Comparison of ENCODE assay signal across 14 mouse cellular contexts in genomic region chr8:105164272-105164902, GRCm38 (mm10). TPM values are rescaled to one million over a fixed set of nuclear protein-coding genes. Genes with fewer than 3 reads are reported as not detected.
DNase-seq lines count a peak whose midpoint lies in the region; ATAC-seq lines count a peak whose summit lies in the region.
"Had no signal": no experiment of that assay in that cellular context is flagged by ENCODE, and none has a peak within 500 bp of the region (broad histone marks: within the 10 kb centered on the region; RNA-seq: fewer than 3 reads in every experiment).

No protein-coding gene starts in this region.

- 19% methylated on average over 6 of the region's 6 CpGs for WGBS in heart, embryonic 14.5 days
- WGBS in intestine, embryonic 15.5 days = 16% methylated on average over 6 of the region's 6 CpGs
- 32% methylated on average over 6 of the region's 6 CpGs for WGBS in midbrain, embryonic 15.5 days

- no peak for DNase-seq in heart, adult 9 months (ENCODE audit: low spot score in 2 of 2)
- DNase-seq in retina, embryonic 14.5 days (ENCODE audit: low spot score) = peak; percentile 29
- DNase-seq in retina, postnatal 1 day = no peak
- DNase-seq in cerebellum, postnatal 25 days = no peak
- DNase-seq in urinary bladder, adult 18-20 months (ENCODE audit: low spot score in 2 of 2) = no peak
- DNase-seq: cerebellum, adult 9-11 months; right cerebral cortex, postnatal 25 days; thymus, adult 2 months had no signal

- no peak overlapping the region for H3K9ac ChIP-seq in heart, embryonic 14.5 days (ENCODE audit: low read length)
- no peak overlapping the region for H3K9ac ChIP-seq in intestine, embryonic 15.5 days
- H3K9ac ChIP-seq in midbrain, embryonic 15.5 days = no peak overlapping the region
- H3K9ac ChIP-seq: hindbrain, embryonic 15.5 days had no signal

- H3K27ac ChIP-seq in heart, embryonic 14.5 days (replicated peaks in 1 of 2; ENCODE audit: control insufficient read depth in 1 of 2, insufficient read depth in 1 of 2, low read depth in 2 of 2, low read length in 2 of 2) = peak overlapping the region; percentile 5 to 36; a peak in 3 of 4 replicates
- peak overlapping the region; percentile 15; the same call in 1 of the 2 replicates for H3K27ac ChIP-seq in intestine, embryonic 15.5 days
- H3K27ac ChIP-seq in midbrain, embryonic 15.5 days = no peak overlapping the region
- H3K27ac ChIP-seq: hindbrain, embryonic 15.5 days had no signal

- H3K36me3 ChIP-seq in heart, embryonic 14.5 days (ENCODE audit: control insufficient read depth, insufficient read depth, low read length) = no peaks in the 10 kb centered on the region
- H3K36me3 ChIP-seq in intestine, embryonic 15.5 days = no peaks in the 10 kb centered on the region
- no peaks in the 10 kb centered on the region for H3K36me3 ChIP-seq in midbrain, embryonic 15.5 days (replicated peaks)
- H3K36me3 ChIP-seq: hindbrain, embryonic 15.5 days had no signal

- peak; percentile 2; the same call in 1 of the 2 replicates for ATAC-seq in heart, embryonic 14.5 days (ENCODE audit: insufficient number of reproducible peaks, insufficient read depth, low FRiP score, low read depth)
- ATAC-seq in intestine, embryonic 15.5 days = peak; percentile 67
- ATAC-seq in midbrain, embryonic 15.5 days (replicated peaks) = no peak
- ATAC-seq: lung, postnatal 0 days had no signal

- no peaks in the 10 kb centered on the region for H3K27me3 ChIP-seq in heart, embryonic 14.5 days (ENCODE audit: control insufficient read depth, insufficient read depth, low read length)
- H3K27me3 ChIP-seq in intestine, embryonic 15.5 days (replicated peaks) = no peaks in the 10 kb centered on the region
- H3K27me3 ChIP-seq in midbrain, embryonic 15.5 days (replicated peaks) = no peaks in the 10 kb centered on the region
- H3K27me3 ChIP-seq: hindbrain, embryonic 15.5 days had no signal

- H3K4me2 ChIP-seq in heart, embryonic 14.5 days (ENCODE audit: low read length) = no peak overlapping the region
- H3K4me2 ChIP-seq in intestine, embryonic 15.5 days (replicated peaks) = no peak overlapping the region
- H3K4me2 ChIP-seq in midbrain, embryonic 15.5 days = no peak overlapping the region
- H3K4me2 ChIP-seq: hindbrain, embryonic 15.5 days had no signal

- no peak overlapping the region for H3K4me3 ChIP-seq in heart, embryonic 14.5 days (ENCODE audit: control insufficient read depth in 1 of 2, insufficient read depth in 1 of 2, low read depth in 1 of 2, low read length in 2 of 2)
- no peak overlapping the region for H3K4me3 ChIP-seq in intestine, embryonic 15.5 days (replicated peaks)
- no peak overlapping the region for H3K4me3 ChIP-seq in midbrain, embryonic 15.5 days
- H3K4me3 ChIP-seq: hindbrain, embryonic 15.5 days had no signal

- peaks cover 11 to 12% of the 10 kb centered on the region in 2 experiments for H3K4me1 ChIP-seq in heart, embryonic 14.5 days (ENCODE audit: control insufficient read depth in 2 of 2, insufficient read depth in 2 of 2, low read length in 2 of 2)
- no peaks in the 10 kb centered on the region; the same call in 1 of the 2 replicates for H3K4me1 ChIP-seq in intestine, embryonic 15.5 days (replicated peaks)
- no peaks in the 10 kb centered on the region for H3K4me1 ChIP-seq in midbrain, embryonic 15.5 days
- H3K4me1 ChIP-seq: hindbrain, embryonic 15.5 days had no signal

- no peaks in the 10 kb centered on the region for H3K9me3 ChIP-seq in heart, embryonic 14.5 days (ENCODE audit: control insufficient read depth, low read length)
- H3K9me3 ChIP-seq in intestine, embryonic 15.5 days = no peaks in the 10 kb centered on the region
- H3K9me3 ChIP-seq in midbrain, embryonic 15.5 days = no peaks in the 10 kb centered on the region
- H3K9me3 ChIP-seq: hindbrain, embryonic 15.5 days had no signal

RNA-seq across cellular contexts. Expression of gene Cbfb, which starts 6.1 kb away (rescaled TPM):
- 52.3 and 52.9 TPM in 2 replicates for polyA plus RNA-seq in heart, embryonic 14.5 days (2014; fragmentation: Nextera tagmentation; extraction: Ambion mirVana)
- polyA plus RNA-seq in intestine, embryonic 15.5 days (2015; fragmentation: Nextera tagmentation; extraction: Ambion mirVana) = 38.8 and 47.1 TPM in 2 replicates
- 20.3 and 22.5 TPM in 2 replicates for polyA plus RNA-seq in midbrain, embryonic 15.5 days (2015; fragmentation: Nextera tagmentation; extraction: Ambion mirVana)

RNA-seq across cellular contexts. Expression of gene Ces4a, which starts 32.8 kb away (rescaled TPM):
- polyA plus RNA-seq in heart, embryonic 14.5 days (2014; fragmentation: Nextera tagmentation; extraction: Ambion mirVana) = not detected in 2 replicates
- polyA plus RNA-seq in intestine, embryonic 15.5 days (2015; fragmentation: Nextera tagmentation; extraction: Ambion mirVana) = not detected in 2 replicates
- 0.06 TPM in 1 of 2 replicates, not detected in the other for polyA plus RNA-seq in midbrain, embryonic 15.5 days (2015; fragmentation: Nextera tagmentation; extraction: Ambion mirVana)
- polyA plus RNA-seq: frontal cortex, adult 2 months; lung, postnatal 0 days; thymus, adult 2 months had no signal
